ENCODE assay signal across 24 mouse cellular contexts in the genomic region with DNA sequence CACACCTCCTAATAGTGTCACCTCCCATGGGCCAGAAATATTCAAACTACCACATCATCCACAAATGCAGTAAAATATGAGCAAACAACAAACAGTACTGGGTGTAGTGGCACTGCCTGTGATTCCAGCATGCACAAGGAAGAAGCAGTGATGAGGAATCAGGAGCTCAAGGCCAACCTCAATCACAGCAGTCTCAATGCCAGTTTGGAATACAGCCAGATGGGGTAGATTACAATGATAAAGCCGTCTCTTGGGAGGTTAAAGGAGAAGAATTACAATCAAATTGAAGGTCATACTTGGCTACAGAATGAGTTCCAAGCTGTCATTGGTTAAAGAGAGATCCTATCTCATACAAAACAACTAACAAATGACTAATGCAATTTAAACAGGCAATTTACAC. TPM values are rescaled to one million over a fixed set of nuclear protein-coding genes. Genes with fewer than 3 reads are reported as not detected.
A peak's percentile ranks its signal among the peaks of the same experiment; 100 is the strongest.
DNase-seq lines count a peak whose midpoint lies in the region; ATAC-seq lines count a peak whose summit lies in the region.
"Had no signal": no experiment of that assay in that cellular context is flagged by ENCODE, and none has a peak within 500 bp of the region (broad histone marks: within the 10 kb centered on the region; RNA-seq: fewer than 3 reads in every experiment).

No protein-coding gene starts in this region.

- H3K9me3 ChIP-seq in forebrain, embryonic 14.5 days (replicated peaks; ENCODE audit: control insufficient read depth, low read length) = no peaks in the 10 kb centered on the region
- no peaks in the 10 kb centered on the region for H3K9me3 ChIP-seq in forebrain, embryonic 15.5 days
- H3K9me3 ChIP-seq: embryonic facial prominence, embryonic 10.5 days; forebrain, embryonic 13.5 days; heart, embryonic 12.5 days; hindbrain, embryonic 10.5 days had no signal

- H3K4me1 ChIP-seq in forebrain, embryonic 14.5 days (ENCODE audit: control insufficient read depth, insufficient read depth, low read length) = no peaks in the 10 kb centered on the region
- no peaks in the 10 kb centered on the region for H3K4me1 ChIP-seq in forebrain, embryonic 15.5 days
- H3K4me1 ChIP-seq: embryonic facial prominence, embryonic 10.5 days; forebrain, embryonic 13.5 days; heart, embryonic 12.5 days; hindbrain, embryonic 10.5 days had no signal

- no peak overlapping the region for H3K27ac ChIP-seq in forebrain, embryonic 14.5 days (ENCODE audit: low read depth, low read length)
- H3K27ac ChIP-seq in forebrain, embryonic 15.5 days (replicated peaks) = no peak overlapping the region
- H3K27ac ChIP-seq: embryonic facial prominence, embryonic 10.5 days; forebrain, embryonic 13.5 days; hindbrain, embryonic 10.5 days; hindbrain, embryonic 14.5 days had no signal

- H3K36me3 ChIP-seq in forebrain, embryonic 14.5 days (ENCODE audit: control insufficient read depth, insufficient read depth, low read length) = no peaks in the 10 kb centered on the region
- no peaks in the 10 kb centered on the region for H3K36me3 ChIP-seq in forebrain, embryonic 15.5 days
- H3K36me3 ChIP-seq: embryonic facial prominence, embryonic 10.5 days; heart, embryonic 12.5 days; hindbrain, embryonic 10.5 days had no signal

- no peak for ATAC-seq in forebrain, embryonic 14.5 days
- no peak for ATAC-seq in forebrain, embryonic 15.5 days (replicated peaks)
- ATAC-seq: CD4-positive, CD25-positive, alpha-beta regulatory T cell, adult 4 months; forebrain, embryonic 13.5 days; intestine, embryonic 16.5 days had no signal

- H3K9ac ChIP-seq in forebrain, embryonic 14.5 days (ENCODE audit: low read length) = no peak overlapping the region
- no peak overlapping the region for H3K9ac ChIP-seq in forebrain, embryonic 15.5 days (replicated peaks)
- H3K9ac ChIP-seq: forebrain, embryonic 13.5 days; heart, embryonic 12.5 days; hindbrain, embryonic 14.5 days had no signal

- WGBS in forebrain, embryonic 14.5 days = 71% methylated on average over 1 of the region's 1 CpGs
- 44% methylated on average over 1 of the region's 1 CpGs for WGBS in forebrain, embryonic 15.5 days

- no peaks in the 10 kb centered on the region for H3K27me3 ChIP-seq in forebrain, embryonic 14.5 days (replicated peaks; ENCODE audit: control insufficient read depth, insufficient read depth, low read length)
- no peaks in the 10 kb centered on the region for H3K27me3 ChIP-seq in forebrain, embryonic 15.5 days
- H3K27me3 ChIP-seq: forebrain, embryonic 13.5 days; heart, embryonic 12.5 days had no signal

- intact Hi-C loops in left cerebral cortex, postnatal 36 days (cut with DNase I) = no loop called here

- H3K4me3 ChIP-seq in forebrain, embryonic 14.5 days (ENCODE audit: low read depth, low read length) = no peak overlapping the region
- no peak overlapping the region for H3K4me3 ChIP-seq in forebrain, embryonic 15.5 days
- H3K4me3 ChIP-seq: embryonic facial prominence, embryonic 10.5 days; forebrain, embryonic 13.5 days; heart, embryonic 12.5 days; hindbrain, embryonic 10.5 days had no signal

- DNase-seq in forebrain, embryonic 14.5 days (ENCODE audit: low spot score) = peak; percentile 4
- DNase-seq in adrenal gland, adult 2 months = peak; percentile 74
- peak; percentile 4 for DNase-seq in adrenal gland, postnatal 25 days
- DNase-seq in ovary, adult 18-20 months (ENCODE audit: low spot score) = no peak
- no peak for DNase-seq in adipocyte (ENCODE audit: low spot score)
- no peak for DNase-seq in left cerebral cortex, postnatal 36 days (ENCODE audit: low spot score in 2 of 2)
- DNase-seq: B cell, adult 2 months; cerebellum, adult 11-12 months; cerebellum, adult 9-11 months; cerebellum, postnatal 36 days; gastrocnemius, postnatal 14 days; kidney, adult 8-10 months had no signal

- no peak overlapping the region for H3K4me2 ChIP-seq in forebrain, embryonic 14.5 days (ENCODE audit: low read length)
- no peak overlapping the region for H3K4me2 ChIP-seq in forebrain, embryonic 15.5 days (replicated peaks)
- H3K4me2 ChIP-seq: forebrain, embryonic 13.5 days; heart, embryonic 12.5 days; hindbrain, embryonic 14.5 days had no signal

RNA-seq across cellular contexts. Expression of a gene that starts 52.2 kb away (rescaled TPM):
- polyA plus RNA-seq in forebrain, embryonic 14.5 days (2014; fragmentation: Nextera tagmentation; extraction: Ambion mirVana) = 0.29 and 0.37 TPM in 2 replicates
- polyA plus RNA-seq in forebrain, embryonic 15.5 days (2015; fragmentation: Nextera tagmentation; extraction: Ambion mirVana) = 0.36 and 0.42 TPM in 2 replicates
- not detected for total RNA-seq in adrenal gland, adult 2 months (2021)
- polyA plus RNA-seq in adrenal gland, adult 2 months (2012; rRNA removed) = not detected in 2 replicates
- not detected in 2 replicates for total RNA-seq in adrenal gland, postnatal 25 days (2021)
- total RNA-seq in left cerebral cortex, postnatal 36 days (2021) = not detected
- total RNA-seq: adrenal gland, postnatal 4 days; gastrocnemius, postnatal 14 days; granulocyte monocyte progenitor cell, adult 5-6 weeks; heart, adult 8-10 months; heart, postnatal 25 days had no signal

Comparison
In these comparisons a context has a peak if more than half of its experiments do, and no peak if none do; other contexts are left out.
1. DNase-seq: peak in forebrain, embryonic 14.5 days (single experiment), adrenal gland, adult 2 months (single experiment) and adrenal gland, postnatal 25 days (single experiment); none in ovary, adult 18-20 months (single experiment), adipocyte (single experiment) and left cerebral cortex, postnatal 36 days (0 of 2).